Mouse (Mus musculus) heart, embryonic 14.5 days (tissue): ENCODE measurements around the gene Mdga1. TPM values are rescaled to one million over a fixed set of nuclear protein-coding genes. Genes with fewer than 3 reads are reported as not detected.

ENCODE experiments used
- ATAC-seq: fragments of 200-750 bp; cut with Nextera tagmentation; 2 replicates; pipeline ENCODE4 v1.8.0; 2017; ENCODE audit warnings: low read depth, moderate TSS enrichment; ENCODE audit not compliant: insufficient number of reproducible peaks, insufficient read depth, low FRiP score
- H3K27ac ChIP-seq, 2 experiments: fragments of 200-500 bp in 1 of 2; fragments of 300-500 bp in 1 of 2; sonication (generic) in 1 of 2; replicated peaks in 1 of 2; 2 replicates each; pipeline ENCODE4 v1.5.1; 2012 to 2014; ENCODE audit warnings: low read depth in 2 of 2, low read length in 2 of 2, control low read depth in 1 of 2, mild to moderate bottlenecking in 1 of 2, mixed read lengths in 1 of 2; ENCODE audit not compliant: control insufficient read depth in 1 of 2, insufficient read depth in 1 of 2
- H3K27me3 ChIP-seq: fragments of 300-500 bp; sonication (generic); 2 replicates; pipeline ENCODE4 v1.6.1; 2014; ENCODE audit warnings: mild to moderate bottlenecking, low read length, control low read depth; ENCODE audit not compliant: control insufficient read depth, insufficient read depth
- H3K36me3 ChIP-seq: fragments of 300-500 bp; sonication (generic); 2 replicates; pipeline ENCODE4 v1.6.1; 2014; ENCODE audit warnings: mild to moderate bottlenecking, control low read depth, low read length, mixed read lengths; ENCODE audit not compliant: control insufficient read depth, insufficient read depth
- H3K4me1 ChIP-seq, 2 experiments: fragments of 200-500 bp in 1 of 2; fragments of 300-500 bp in 1 of 2; sonication (generic) in 1 of 2; 2 replicates each; pipeline ENCODE4 v1.6.1; 2012 to 2014; ENCODE audit warnings: low read length in 2 of 2, control low read depth in 1 of 2, mixed read lengths in 1 of 2; ENCODE audit not compliant: control insufficient read depth in 2 of 2, insufficient read depth in 2 of 2
- H3K4me2 ChIP-seq: fragments of 300-500 bp; sonication (generic); 2 replicates; pipeline ENCODE4 v1.6.1; 2014; ENCODE audit warnings: mild to moderate bottlenecking, low read length
- H3K4me3 ChIP-seq, 2 experiments: fragments of 200-500 bp in 1 of 2; fragments of 300-500 bp in 1 of 2; sonication (generic) in 1 of 2; 2 replicates each; pipeline ENCODE4 v1.5.1; 2012 to 2014; ENCODE audit warnings: low read length in 2 of 2, mild to moderate bottlenecking in 2 of 2, control low read depth in 1 of 2, low read depth in 1 of 2, moderate library complexity in 1 of 2; ENCODE audit not compliant: control insufficient read depth in 1 of 2, insufficient read depth in 1 of 2
- H3K9ac ChIP-seq: fragments of 300-500 bp; sonication (generic); 2 replicates; pipeline ENCODE4 v1.6.1; 2014; ENCODE audit warnings: mild to moderate bottlenecking, low read length
- H3K9me3 ChIP-seq: fragments of 300-500 bp; sonication (generic); 2 replicates; pipeline ENCODE4 v1.6.1; 2016; ENCODE audit warnings: low read length, control low read depth; ENCODE audit not compliant: control insufficient read depth
- WGBS: fragments of 180-500 bp; shearing (Covaris S2); extraction: QIAGEN DNeasy Blood & Tissue Kit; methylation state at CpG from one replicate; pipeline ENCODE4 v1.1.7; 2014; 5-methylcytosine and 5-hydroxymethylcytosine counted together
- polyA plus RNA-seq: library from polyadenylated mRNA; unstranded; fragments of >200 nt; fragmentation: Nextera tagmentation; extraction: Ambion mirVana; gene quantifications from 2 replicates; pipeline ENCODE4 v1.2.1, GENCODE M21; 2014

Mdga1 gene
- polyA plus RNA-seq, 1 experiment from 2014 or later, result 6.3 TPM

- Histone ChIP-seq H3K9ac (peak overlapping the region; percentile 58; the same call in 1 of the 2 replicates), H3K9me3 (no peaks in the 10 kb centered on the region), H3K27me3 (peaks cover 4% of the 10 kb centered on the region; the same call in 1 of the 2 replicates), H3K36me3 (no peaks in the 10 kb centered on the region), H3K27ac (peak overlapping the region; percentile 58 to 85), H3K4me1 (peaks cover 27% of the 10 kb centered on the region in 2 experiments), H3K4me2 (peak overlapping the region; percentile 41), H3K4me3 (no peak overlapping the region)
- no peak for ATAC-seq
- 19% methylated on average over 5 of the region's 5 CpGs for WGBS
These were observed 145.7 kb downstream of the Mdga1 start for GRCm38 (mm10) chr17:29824208-29824509.

DNA sequence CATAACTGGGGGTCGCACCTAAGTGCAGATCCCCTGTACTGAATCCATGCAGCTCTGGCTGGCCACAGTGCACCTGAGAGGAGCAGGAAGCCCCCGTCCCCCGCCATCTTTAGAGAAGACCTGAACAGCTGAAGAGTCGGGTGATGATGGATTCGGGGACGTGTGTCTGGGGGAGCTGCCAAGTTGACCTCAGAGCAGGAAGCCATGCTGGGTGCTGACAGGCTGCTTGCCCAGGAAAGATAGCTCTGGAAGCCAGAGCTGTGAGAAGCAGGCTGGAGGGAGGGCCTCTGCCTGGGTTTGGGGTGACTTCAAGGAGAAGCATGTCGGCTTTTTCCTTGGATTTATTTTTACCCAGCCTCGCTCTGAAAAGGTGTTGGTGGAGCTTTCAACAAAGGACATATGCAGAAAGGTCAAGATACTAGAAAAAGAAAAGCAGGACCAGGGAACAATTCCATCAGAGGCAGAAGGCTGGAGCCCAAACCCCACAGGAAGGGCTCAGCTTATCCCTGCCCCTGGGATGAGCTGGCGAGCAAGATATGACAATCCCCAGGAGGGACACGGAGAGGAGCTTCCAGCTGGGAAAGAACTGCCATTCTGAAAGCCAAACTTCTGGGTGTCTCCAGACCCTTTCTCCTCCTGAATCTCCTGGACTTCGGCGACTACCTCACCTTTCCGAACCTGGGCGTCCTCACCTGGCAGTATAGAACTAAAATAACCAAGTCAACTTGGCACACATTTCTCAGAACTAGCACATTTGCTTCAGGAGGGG lies 146.3 kb downstream of the Mdga1 start:
- 26% methylated on average over 14 of the region's 14 CpGs for WGBS
- H3K36me3 ChIP-seq, result no peaks in the 10 kb centered on the region
- peak overlapping the region; percentile 41 for H3K4me2 ChIP-seq
- H3K4me1 ChIP-seq, result peaks cover 28 to 32% of the 10 kb centered on the region in 2 experiments
- H3K9ac ChIP-seq, result peak overlapping the region; percentile 58; the same call in 1 of the 2 replicates
- peak overlapping the region; percentile 58 to 85 for H3K27ac ChIP-seq
- ATAC-seq, result peak; percentile 68
- peaks cover 4% of the 10 kb centered on the region; the same call in 1 of the 2 replicates for H3K27me3 ChIP-seq
- no peak overlapping the region for H3K4me3 ChIP-seq
- no peaks in the 10 kb centered on the region for H3K9me3 ChIP-seq

GRCm38 (mm10) chr17:29819608-29820007 lies 150.3 kb downstream of the Mdga1 start:
- WGBS, result 67% methylated on average over 3 of the region's 3 CpGs
- no peak for ATAC-seq
- Histone ChIP-seq H3K27ac (no peak overlapping the region), H3K4me2 (no peak overlapping the region), H3K9me3 (no peaks in the 10 kb centered on the region), H3K27me3 (peaks cover 4% of the 10 kb centered on the region; the same call in 1 of the 2 replicates), H3K9ac (no peak overlapping the region), H3K36me3 (no peaks in the 10 kb centered on the region), H3K4me3 (no peak overlapping the region), H3K4me1 (peaks cover 24 to 30% of the 10 kb centered on the region in 2 experiments)

- Histone ChIP-seq H3K4me3 (no peak overlapping the region), H3K27me3 (peaks cover 4% of the 10 kb centered on the region; the same call in 1 of the 2 replicates), H3K9ac (no peak overlapping the region), H3K27ac (no peak overlapping the region), H3K4me2 (no peak overlapping the region), H3K4me1 (peaks cover 17 to 24% of the 10 kb centered on the region in 2 experiments), H3K36me3 (no peaks in the 10 kb centered on the region), H3K9me3 (no peaks in the 10 kb centered on the region)
- no peak for ATAC-seq
- 68% methylated on average over 7 of the region's 7 CpGs for WGBS
These were observed 150.9 kb downstream of the Mdga1 start for GRCm38 (mm10) chr17:29818989-29819388.

DNA sequence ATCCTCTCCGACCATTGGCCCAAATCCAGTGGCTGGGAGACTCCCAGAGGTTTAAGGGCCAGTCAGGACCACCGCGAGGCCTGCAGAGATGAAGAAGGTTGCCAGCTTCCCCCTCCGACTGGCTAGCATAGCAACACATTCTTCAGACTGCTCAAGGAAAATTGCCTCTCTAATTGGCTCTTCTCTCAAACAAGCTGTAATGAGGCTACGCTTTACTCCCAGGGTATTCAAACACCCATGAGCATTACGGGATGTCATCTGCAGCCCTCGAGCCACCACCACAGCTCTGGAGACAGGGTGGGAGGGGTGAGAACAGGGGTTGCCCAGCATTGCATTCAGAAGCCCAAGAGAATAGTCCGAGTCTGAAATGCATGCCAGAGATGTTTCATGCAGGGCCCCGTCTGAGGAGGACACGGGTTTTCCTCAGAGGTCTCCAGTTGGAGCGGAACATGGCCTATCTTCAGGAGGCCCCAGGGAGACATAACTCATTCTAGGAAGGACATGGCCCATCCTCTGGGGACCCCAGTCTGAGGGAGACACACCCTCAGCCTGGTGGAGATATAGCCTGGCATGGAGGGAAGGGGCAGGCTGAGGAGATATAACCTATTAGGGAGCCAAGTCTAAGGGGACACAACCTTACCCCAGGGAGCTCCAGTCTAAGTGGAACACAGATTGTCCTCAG lies 151.5 kb downstream of the Mdga1 start:
- Histone ChIP-seq H3K4me2 (no peak overlapping the region), H3K4me3 (no peak overlapping the region), H3K36me3 (no peaks in the 10 kb centered on the region), H3K9me3 (no peaks in the 10 kb centered on the region), H3K4me1 (peaks cover 11 to 20% of the 10 kb centered on the region in 2 experiments), H3K27me3 (peaks cover 4% of the 10 kb centered on the region; the same call in 1 of the 2 replicates), H3K9ac (no peak overlapping the region), H3K27ac (no peak overlapping the region)
- WGBS, result 53% methylated on average over 11 of the region's 11 CpGs
- no peak for ATAC-seq

- H3K27ac ChIP-seq, result no peak overlapping the region
- no peak overlapping the region for H3K4me2 ChIP-seq
- no peak for ATAC-seq
- no peaks in the 10 kb centered on the region for H3K36me3 ChIP-seq
- H3K4me3 ChIP-seq, result no peak overlapping the region
- H3K9ac ChIP-seq, result no peak overlapping the region
- H3K27me3 ChIP-seq, result no peaks in the 10 kb centered on the region
- H3K9me3 ChIP-seq, result no peaks in the 10 kb centered on the region
- peaks cover 7 to 14% of the 10 kb centered on the region in 2 experiments; a peak in 3 of 4 replicates for H3K4me1 ChIP-seq
- WGBS, result 56% methylated on average over 6 of the region's 6 CpGs
These were observed 155.1 kb downstream of the Mdga1 start for GRCm38 (mm10) chr17:29814758-29815157.

DNA sequence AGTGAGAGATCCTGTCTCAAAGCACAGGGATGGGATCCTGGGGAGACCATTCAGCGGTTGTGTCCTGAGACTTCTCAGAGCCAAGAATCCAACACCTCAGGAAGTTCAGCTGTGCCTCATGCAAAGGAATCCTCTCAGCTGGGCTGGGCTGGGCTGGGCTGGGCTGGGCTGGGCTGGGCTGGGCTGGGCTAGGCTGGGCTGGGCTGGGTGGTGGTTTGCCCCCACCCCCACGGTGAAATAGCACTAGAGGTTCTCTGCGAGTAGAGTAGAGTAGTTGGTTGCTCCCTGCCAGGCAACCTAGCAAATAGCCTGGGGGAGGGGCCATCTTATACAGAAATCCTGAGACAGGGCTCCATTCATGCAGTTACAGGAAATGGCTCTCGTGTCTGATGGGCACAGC lies 156.6 kb downstream of the Mdga1 start:
- no peak for ATAC-seq
- H3K4me3 ChIP-seq, result no peak overlapping the region
- 10% methylated on average over 4 of the region's 4 CpGs for WGBS

More for the DNA sequence above, 156.6 kb downstream of the Mdga1 start:
- Histone ChIP-seq H3K27ac (no peak overlapping the region), H3K36me3 (no peaks in the 10 kb centered on the region), H3K9me3 (no peaks in the 10 kb centered on the region), H3K27me3 (no peaks in the 10 kb centered on the region), H3K4me1 (peaks cover 0 to under 1% of the 10 kb centered on the region in 2 experiments; a peak in 2 of 4 replicates), H3K4me2 (no peak overlapping the region), H3K9ac (no peak overlapping the region)
